Mouse (Mus musculus): ENCODE results near the gene Chmp2a.
"Not testable (repeated sequence)": the region's sequence is repeated elsewhere in the genome, so short reads cannot be mapped to it uniquely, and the experiment has no call there.

The Chmp2a gene

DNA sequence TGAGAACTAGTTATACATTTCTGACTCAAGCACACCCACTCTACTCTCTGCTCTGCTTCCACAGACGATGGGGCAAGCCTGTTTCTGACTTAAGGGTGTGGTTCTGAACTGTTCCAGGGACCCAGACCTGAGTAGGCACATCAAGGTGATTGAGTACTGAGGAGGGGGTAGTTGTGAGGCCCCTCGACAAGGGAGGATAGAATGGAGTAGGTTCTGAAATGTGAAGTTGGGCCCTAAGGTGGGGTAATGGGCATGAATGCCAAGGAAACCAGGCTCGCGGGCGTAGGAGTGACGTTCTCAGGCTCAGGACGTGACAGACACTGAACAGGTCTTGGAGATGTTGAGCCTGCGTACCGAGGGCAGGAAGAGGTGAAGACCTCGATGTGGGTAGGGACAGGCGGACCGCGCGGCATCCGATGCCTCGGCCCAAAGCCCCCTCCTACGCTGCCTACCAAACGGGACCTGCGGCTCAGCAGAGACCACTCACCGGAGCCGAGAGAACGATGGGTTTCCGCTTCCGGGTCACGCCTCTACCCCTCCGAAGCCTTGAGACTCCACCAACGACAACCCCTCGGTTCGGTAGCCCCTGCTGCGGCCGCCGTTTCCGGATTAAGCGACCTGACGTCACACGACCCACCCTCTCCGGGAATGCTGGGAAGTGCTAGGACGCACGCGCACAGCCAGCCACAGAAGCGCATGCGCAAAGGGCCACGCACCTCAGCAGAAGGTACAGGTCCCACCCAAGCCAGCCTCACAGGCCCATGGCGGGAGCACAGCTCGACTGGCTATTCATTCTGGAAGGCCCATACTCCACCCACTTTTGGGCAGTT, at the start of gene Chmp2a:
Gene Chmp2a, minus strand, starts transcription at position 660 of the 830 bp plus-strand sequence.
- DNase-seq, result peak; percentile 97

DNA sequence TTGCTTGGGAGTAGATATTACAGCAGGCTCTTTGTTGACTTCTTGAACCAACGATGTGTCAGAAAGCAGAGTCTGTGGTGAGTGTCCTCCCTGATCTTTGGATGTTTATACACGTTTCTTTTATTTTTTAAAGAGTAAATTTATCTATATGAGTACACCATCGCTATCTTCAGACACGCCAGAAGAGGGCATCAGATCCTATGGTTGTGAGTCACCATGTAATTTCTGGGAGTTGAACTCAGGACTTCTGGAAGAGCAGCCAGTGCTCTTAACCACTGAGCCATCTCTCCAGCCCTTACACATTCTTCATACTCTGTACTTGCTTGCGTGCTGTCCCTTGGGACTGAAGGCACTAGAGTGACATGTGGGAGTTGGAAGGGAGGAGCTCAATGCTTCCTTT, 37.7 kb upstream of the Chmp2a start:
- DNase-seq, result no peak

GRCm38 (mm10) chr7:13063399-13063798, 28.8 kb upstream of the Chmp2a start:
- DNase-seq, result not testable (repeated sequence)

GRCm38 (mm10) chr7:13059536-13059935, 24.9 kb upstream of the Chmp2a start:
- DNase-seq, result no peak

DNA sequence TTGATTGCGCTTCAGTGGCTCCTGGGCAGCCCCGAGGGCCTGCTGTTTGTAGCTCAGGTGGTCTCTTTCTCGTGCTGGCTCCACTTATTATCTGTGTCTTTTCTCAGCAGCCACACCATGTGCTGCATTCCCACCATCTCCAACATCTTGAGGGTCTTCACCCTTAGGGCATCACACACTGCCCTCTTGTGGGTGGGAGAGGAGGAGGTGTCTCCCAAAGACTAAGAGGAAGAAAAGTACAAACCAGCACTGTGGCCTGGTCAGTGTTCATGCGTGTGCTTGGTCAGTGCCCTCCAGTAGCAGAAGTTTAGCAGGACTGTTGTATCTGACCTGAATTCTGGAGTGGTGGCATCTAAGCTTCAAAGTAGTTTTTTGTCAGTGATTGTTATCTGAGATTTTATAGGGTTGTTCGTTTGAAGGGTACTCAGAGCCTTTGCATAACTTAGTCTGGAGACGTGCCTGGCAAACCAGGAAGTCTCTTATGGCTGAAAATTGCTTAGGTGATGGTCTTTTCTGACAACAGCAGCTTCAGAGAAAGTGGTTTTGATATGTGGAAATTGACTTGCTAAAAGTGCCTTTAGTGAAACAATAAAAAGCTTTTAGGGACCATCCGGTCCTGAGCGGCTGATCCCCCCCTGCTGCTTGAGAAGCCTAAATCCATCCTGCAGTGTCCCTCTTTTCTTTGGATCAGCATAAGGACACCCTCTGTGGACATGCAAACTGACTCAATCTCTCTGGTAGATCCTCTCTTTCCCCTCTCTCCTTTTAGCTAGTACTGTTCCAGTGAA, 22.5 kb upstream of the Chmp2a start:
- peak; percentile 11 for DNase-seq

DNA sequence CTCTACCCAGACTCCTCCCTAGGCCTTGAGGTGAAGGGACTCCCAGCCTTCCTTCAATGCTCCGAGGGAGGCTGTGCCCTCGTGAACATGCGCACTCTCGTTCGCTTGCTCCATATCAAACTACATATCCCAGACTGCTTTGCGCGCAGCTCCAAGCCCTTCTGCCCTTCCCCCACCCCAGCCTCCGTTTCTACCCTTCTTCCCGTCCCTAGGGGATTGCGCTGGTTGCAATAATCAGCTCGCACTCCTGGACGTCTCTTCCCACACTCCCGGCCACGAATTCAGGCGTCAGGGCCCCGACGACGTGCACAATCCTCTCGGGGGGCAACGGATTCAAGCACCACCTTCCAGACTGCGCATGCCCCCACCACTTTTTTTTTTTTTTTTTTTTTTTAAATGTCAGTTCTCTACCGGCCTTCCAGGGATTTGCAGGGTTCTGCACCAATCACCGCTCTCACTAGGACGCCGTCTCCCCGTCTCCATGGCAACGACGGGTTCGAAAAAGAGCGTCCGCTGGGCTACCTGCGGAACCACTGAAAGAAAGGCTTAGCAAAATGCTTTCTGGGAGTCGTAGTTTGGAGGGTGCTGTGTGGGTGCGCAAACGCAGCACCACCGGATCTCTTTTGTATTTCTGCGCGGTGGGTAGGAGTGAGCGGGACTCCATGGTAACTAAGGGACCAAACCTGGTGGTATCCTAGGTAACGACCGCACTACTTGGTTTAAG, 19.8 kb upstream of the Chmp2a start, which contains the start of gene Mzf1:
Gene Mzf1, minus strand, starts transcription at position 478 of the 724 bp plus-strand sequence.
- DNase-seq, result peak; percentile 96

DNA sequence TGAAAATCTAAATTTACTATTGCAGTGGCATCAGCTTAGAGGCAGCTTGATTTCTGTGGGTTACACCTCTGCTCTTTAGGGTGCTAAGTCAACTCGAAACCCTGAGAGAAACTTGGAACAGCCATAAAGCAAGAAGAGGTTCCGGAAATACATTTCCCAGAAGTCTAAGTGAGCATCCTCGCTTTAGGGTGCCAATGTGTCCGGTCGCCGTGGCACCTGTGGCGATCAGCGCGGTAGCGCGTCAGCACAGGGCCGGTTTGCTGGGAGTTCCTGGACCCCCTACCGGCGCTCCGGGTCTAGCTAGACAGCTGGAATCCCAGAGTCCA, 19.3 kb upstream of the Chmp2a start:
- no peak for DNase-seq

DNA sequence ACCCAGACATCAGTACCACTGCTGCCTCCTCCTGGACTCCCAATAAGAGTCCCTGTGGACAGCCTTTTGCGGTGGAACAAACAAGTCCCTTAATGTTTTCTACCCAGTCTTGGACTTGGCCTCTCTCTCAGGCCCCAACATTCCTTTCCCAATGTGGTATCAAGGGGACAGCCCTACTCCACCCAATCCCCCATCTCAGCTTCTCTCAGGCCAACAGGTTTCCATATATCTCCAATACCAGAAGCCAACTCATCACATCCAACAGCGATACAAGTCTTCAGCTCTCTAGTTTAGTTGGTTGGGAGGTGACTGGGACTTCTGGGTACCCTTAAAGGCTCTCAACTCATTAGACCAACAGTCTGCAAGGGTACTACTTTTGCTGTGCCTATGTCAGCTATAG, 18.9 kb upstream of the Chmp2a start:
- DNase-seq, result peak; percentile 28

DNA sequence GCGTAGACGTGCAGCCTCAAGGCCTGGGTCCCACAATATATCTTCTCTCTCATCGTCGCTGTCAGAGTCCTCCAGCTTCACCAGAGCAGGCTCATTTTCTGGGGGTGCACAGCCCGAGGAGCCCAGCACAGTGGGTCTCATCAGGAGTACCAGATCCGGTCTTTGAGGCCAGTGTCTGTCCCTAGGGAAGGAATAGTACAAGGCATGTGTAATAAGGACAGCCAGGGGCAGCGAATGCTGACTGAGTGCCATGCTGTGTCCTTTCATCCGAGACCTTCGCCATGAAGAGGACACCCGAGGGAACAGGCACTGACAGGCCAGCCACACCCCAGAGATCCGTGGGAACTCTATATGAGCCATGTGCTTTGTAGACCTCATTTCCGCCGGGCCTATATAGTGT, 18.4 kb upstream of the Chmp2a start:
- DNase-seq, result peak; percentile 34

GRCm38 (mm10) chr7:13046084-13046483, 11.5 kb upstream of the Chmp2a start:
- peak; percentile 59 for DNase-seq

DNA sequence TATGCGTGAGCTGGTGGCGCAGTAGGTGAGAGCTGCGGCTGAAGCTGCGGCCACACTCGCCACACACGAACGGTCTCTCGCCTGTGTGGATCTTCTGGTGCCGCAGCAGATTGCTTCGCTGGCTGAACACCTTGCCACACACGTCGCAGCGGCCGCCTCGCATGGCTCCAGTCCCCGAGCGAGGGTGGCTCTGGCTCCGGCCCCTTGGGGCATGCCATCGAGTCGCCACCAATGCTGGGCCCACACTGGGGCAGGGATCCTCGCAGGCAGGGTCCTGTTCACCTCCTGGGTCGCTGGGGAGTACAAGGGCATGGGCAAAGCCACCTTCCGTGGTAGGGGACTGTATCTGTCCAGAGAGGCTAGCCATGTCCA, 9.6 kb upstream of the Chmp2a start:
- no peak for DNase-seq

- peak; percentile 81 for DNase-seq
Measured at GRCm38 (mm10) chr7:13043445-13044253, 9.0 kb upstream of the Chmp2a start.

DNA sequence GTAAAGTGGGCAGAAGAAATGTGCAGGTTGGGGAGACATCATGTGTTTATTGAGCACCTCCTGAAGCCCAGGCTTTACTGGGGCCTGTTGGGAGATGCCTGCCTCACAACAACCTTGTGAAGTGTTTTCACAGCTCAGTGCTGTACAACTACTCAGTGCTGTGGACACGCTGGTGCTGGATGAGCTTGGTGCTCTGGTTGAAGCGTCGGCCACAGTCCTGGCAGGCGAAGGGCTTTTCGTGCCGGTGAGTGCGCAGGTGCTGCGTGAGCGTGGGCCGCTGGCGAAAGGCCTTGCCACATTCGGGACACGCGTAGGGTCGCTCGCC, 8.5 kb upstream of the Chmp2a start:
- DNase-seq, result no peak

DNA sequence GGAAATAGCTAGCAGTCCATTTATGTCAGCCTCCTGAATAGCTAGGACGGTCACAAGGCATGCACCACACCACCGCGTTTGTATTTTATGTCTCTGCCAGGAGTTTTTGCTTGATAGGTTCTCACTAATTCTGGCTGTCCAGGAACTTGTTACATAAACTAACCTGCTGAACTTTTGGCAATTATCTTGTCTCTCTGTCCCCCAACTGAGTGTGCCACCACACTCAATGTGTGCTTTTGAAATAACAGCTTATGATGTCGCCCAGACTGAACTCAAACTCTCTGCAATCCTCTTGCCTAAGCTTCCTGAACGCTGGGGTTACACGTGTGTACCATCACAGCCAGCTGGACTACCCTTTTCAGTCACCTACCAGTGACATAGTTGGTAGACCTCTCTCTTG, 7.9 kb upstream of the Chmp2a start:
- DNase-seq, result no peak

GRCm38 (mm10) chr7:13041256-13041655, 6.6 kb upstream of the Chmp2a start:
- peak; percentile 18 for DNase-seq

DNA sequence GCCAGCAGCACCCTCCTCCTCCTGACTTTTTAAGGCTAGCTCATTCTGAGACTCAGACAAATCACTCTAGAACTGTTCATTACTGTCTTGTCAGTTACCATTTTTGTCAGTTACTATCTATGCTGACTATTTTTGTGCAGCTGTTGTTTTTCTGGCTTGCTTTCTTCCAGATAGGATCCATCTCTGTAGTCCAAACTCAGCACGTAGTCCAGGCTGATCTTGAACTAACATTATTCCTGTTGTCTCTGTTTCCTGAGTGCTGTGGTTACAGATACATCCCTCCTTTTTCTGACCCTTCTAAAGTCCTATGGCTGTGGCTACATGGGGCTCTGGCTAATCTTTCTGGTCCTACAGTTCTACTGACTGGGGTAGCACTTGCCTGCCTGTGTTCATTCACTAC, 4.6 kb upstream of the Chmp2a start:
- DNase-seq, result no peak

DNA sequence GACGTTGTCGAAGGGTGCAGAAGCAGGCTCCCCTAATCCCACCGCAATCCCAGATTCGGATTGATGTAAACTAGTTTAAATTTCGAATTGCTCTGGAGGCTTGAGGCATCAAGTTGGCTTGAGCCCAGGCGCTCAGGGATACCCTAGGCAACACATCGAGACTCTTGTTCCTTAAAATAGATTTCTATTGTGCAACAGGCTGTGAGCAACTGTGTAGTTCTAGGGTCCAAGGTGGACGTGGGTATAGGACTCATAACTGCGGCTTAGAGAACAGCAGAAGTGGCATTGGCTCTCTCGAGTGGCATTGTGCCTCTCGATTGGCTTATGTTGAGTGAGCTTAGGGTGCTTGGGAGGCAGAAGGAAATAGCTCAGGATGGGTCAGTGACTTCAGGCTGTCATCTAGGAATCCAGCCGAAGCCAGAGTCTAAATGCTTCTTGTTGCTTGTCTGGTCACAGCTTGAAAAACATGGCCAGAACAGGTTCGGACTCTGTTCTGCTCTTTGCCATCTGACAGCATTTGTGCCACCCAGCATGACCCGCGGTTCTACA, 4.1 kb upstream of the Chmp2a start:
- DNase-seq, result no peak

- DNase-seq, result peak; percentile 99
Measured at GRCm38 (mm10) chr7:13037901-13038555, 3.4 kb upstream of the Chmp2a start, which contains the start of gene Ube2m. Gene Ube2m, minus strand, starts transcription at chr7:13038275.

DNA sequence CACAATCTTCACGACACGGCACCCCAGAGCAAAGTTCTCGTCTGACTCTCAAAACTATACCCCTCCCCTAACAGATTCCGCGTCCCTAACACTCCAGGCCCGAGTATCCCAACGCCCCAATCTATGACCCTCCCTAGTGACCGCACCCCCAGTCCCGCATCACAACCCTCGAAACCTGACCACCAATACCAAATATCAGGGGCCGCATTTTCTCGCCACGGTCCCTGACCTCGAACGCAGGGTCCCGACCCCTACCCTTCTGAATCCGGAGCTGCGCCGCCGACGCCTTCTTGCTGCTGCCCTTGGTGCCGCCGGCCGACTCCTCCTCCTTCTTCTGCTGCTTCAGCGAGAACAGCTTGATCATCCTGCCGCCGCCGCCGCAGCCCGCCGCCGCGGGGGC, 2.8 kb upstream of the Chmp2a start:
- peak; percentile 56 for DNase-seq

GRCm38 (mm10) chr7:13036806-13037205, 2.2 kb upstream of the Chmp2a start:
- no peak for DNase-seq

- DNase-seq, result peak; percentile 57
Measured at GRCm38 (mm10) chr7:13035211-13035855, 726 bp upstream of the Chmp2a start.

All from cerebellum, adult 8-10 months (tissue).